Mouse (Mus musculus): ENCODE results near the gene Btn2a2. TPM values are rescaled to one million over a fixed set of nuclear protein-coding genes. Genes with fewer than 3 reads are reported as not detected.

Gene Btn2a2
- polyA plus RNA-seq, 1 experiment from 2014 or later = 0.55 TPM

- Histone ChIP-seq H3K4me3 (replicated peaks) (peak within 1 kb of the TSS; percentile 56), H3K4me1 (peaks cover 34% of the 10 kb centered on the region), H3K9ac (peak within 1 kb of the TSS; percentile 66), H3K4me2 (peak within 1 kb of the TSS; percentile 58), H3K9me3 (replicated peaks) (no peaks in the 10 kb centered on the region), H3K27ac (peak within 1 kb of the TSS; percentile 98), H3K36me3 (no peaks in the 10 kb centered on the region), H3K27me3 (no peaks in the 10 kb centered on the region)
- WGBS = under 1% methylated on average over 61 of the region's 70 CpGs
- peak; percentile 76 for ATAC-seq (replicated peaks; ENCODE audit: low FRiP score)
These were observed 42.5 kb upstream of the Btn2a2 start, which contains the start of gene Hist1h4h for GRCm38 (mm10) chr13:23530901-23531875. Hist1h4h (plus strand) TSS chr13:23531050.

- Histone ChIP-seq H3K27me3 (no peaks in the 10 kb centered on the region), H3K27ac (peak overlapping the region; percentile 98), H3K36me3 (no peaks in the 10 kb centered on the region), H3K4me1 (peaks cover 35% of the 10 kb centered on the region), H3K9ac (peak overlapping the region; percentile 66), H3K4me3 (replicated peaks) (peak overlapping the region; percentile 56), H3K9me3 (replicated peaks) (no peaks in the 10 kb centered on the region), H3K4me2 (peak overlapping the region; percentile 58)
- WGBS = under 1% methylated on average over 20 of the region's 20 CpGs
- ATAC-seq (replicated peaks; ENCODE audit: low FRiP score) = no peak
These were observed 41.7 kb upstream of the Btn2a2 start for GRCm38 (mm10) chr13:23530181-23530900.

- ATAC-seq (replicated peaks; ENCODE audit: low FRiP score) = no peak
- 15% methylated on average over 2 of the region's 2 CpGs for WGBS
- no peaks in the 10 kb centered on the region for H3K9me3 ChIP-seq (replicated peaks)
- H3K4me2 ChIP-seq = peak overlapping the region; percentile 58
- H3K9ac ChIP-seq = peak overlapping the region; percentile 66
- peak overlapping the region; percentile 56 for H3K4me3 ChIP-seq (replicated peaks)
- no peaks in the 10 kb centered on the region for H3K27me3 ChIP-seq
- H3K27ac ChIP-seq = peak overlapping the region; percentile 98
- H3K4me1 ChIP-seq = peaks cover 36% of the 10 kb centered on the region
- no peaks in the 10 kb centered on the region for H3K36me3 ChIP-seq
These were observed 41.0 kb upstream of the Btn2a2 start for GRCm38 (mm10) chr13:23529480-23530165.

GRCm38 (mm10) chr13:23529005-23529404 lies 40.3 kb upstream of the Btn2a2 start:
- Histone ChIP-seq H3K36me3 (no peaks in the 10 kb centered on the region), H3K4me3 (replicated peaks) (no peak overlapping the region), H3K27ac (peak overlapping the region; percentile 49; the same call in 1 of the 2 replicates), H3K4me1 (peaks cover 35% of the 10 kb centered on the region), H3K9ac (no peak overlapping the region), H3K27me3 (no peaks in the 10 kb centered on the region), H3K4me2 (peak overlapping the region; percentile 58), H3K9me3 (replicated peaks) (no peaks in the 10 kb centered on the region)
- 37% methylated on average over 5 of the region's 5 CpGs for WGBS
- ATAC-seq (replicated peaks; ENCODE audit: low FRiP score) = peak; percentile 24

- ATAC-seq (replicated peaks; ENCODE audit: low FRiP score) = peak; percentile 30; the same call in 1 of the 2 replicates
- peak overlapping the region; percentile 66 for H3K27ac ChIP-seq
- under 1% methylated on average over 17 of the region's 17 CpGs for WGBS
These were observed 37.7 kb upstream of the Btn2a2 start for GRCm38 (mm10) chr13:23526312-23526711.

GRCm38 (mm10) chr13:23525901-23526300 lies 37.2 kb upstream of the Btn2a2 start:
- peaks cover 22% of the 10 kb centered on the region for H3K4me1 ChIP-seq
- H3K4me3 ChIP-seq (replicated peaks) = peak overlapping the region; percentile 45
- no peak overlapping the region for H3K27ac ChIP-seq
- peak overlapping the region; percentile 61 for H3K4me2 ChIP-seq
- no peaks in the 10 kb centered on the region for H3K36me3 ChIP-seq
- no peaks in the 10 kb centered on the region for H3K27me3 ChIP-seq
- no peaks in the 10 kb centered on the region for H3K9me3 ChIP-seq (replicated peaks)
- WGBS = under 1% methylated on average over 10 of the region's 10 CpGs
- peak overlapping the region; percentile 18; the same call in 1 of the 2 replicates for H3K9ac ChIP-seq
- ATAC-seq (replicated peaks; ENCODE audit: low FRiP score) = no peak

More at GRCm38 (mm10) chr13:23526312-23526711, 37.7 kb upstream of the Btn2a2 start:
- peak overlapping the region; percentile 18; the same call in 1 of the 2 replicates for H3K9ac ChIP-seq
- H3K4me3 ChIP-seq (replicated peaks) = peak overlapping the region; percentile 45
- peak overlapping the region; percentile 61 for H3K4me2 ChIP-seq
- H3K36me3 ChIP-seq = no peaks in the 10 kb centered on the region
- H3K4me1 ChIP-seq = peaks cover 22% of the 10 kb centered on the region
- no peaks in the 10 kb centered on the region for H3K9me3 ChIP-seq (replicated peaks)
- H3K27me3 ChIP-seq = no peaks in the 10 kb centered on the region

GRCm38 (mm10) chr13:23524654-23525053 lies 36.0 kb upstream of the Btn2a2 start:
- H3K27ac ChIP-seq = no peak overlapping the region
- H3K4me2 ChIP-seq = peak overlapping the region; percentile 20
- 9% methylated on average over 5 of the region's 5 CpGs for WGBS
- no peaks in the 10 kb centered on the region for H3K9me3 ChIP-seq (replicated peaks)
- no peak overlapping the region for H3K4me3 ChIP-seq (replicated peaks)
- no peaks in the 10 kb centered on the region for H3K36me3 ChIP-seq
- H3K4me1 ChIP-seq = peaks cover 25% of the 10 kb centered on the region
- H3K27me3 ChIP-seq = no peaks in the 10 kb centered on the region
- no peak overlapping the region for H3K9ac ChIP-seq
- ATAC-seq (replicated peaks; ENCODE audit: low FRiP score) = no peak

GRCm38 (mm10) chr13:23523976-23524375 lies 35.3 kb upstream of the Btn2a2 start:
- no peaks in the 10 kb centered on the region for H3K36me3 ChIP-seq
- H3K27ac ChIP-seq = no peak overlapping the region
- no peak overlapping the region for H3K9ac ChIP-seq
- no peak overlapping the region for H3K4me2 ChIP-seq
- no peak for ATAC-seq (replicated peaks; ENCODE audit: low FRiP score)
- H3K4me3 ChIP-seq (replicated peaks) = no peak overlapping the region
- H3K27me3 ChIP-seq = no peaks in the 10 kb centered on the region
- no peaks in the 10 kb centered on the region for H3K9me3 ChIP-seq (replicated peaks)
- H3K4me1 ChIP-seq = peaks cover 22% of the 10 kb centered on the region
- WGBS = 54% methylated on average over 5 of the region's 5 CpGs

GRCm38 (mm10) chr13:23521703-23522102 lies 33.0 kb upstream of the Btn2a2 start:
- WGBS = under 1% methylated on average over 14 of the region's 14 CpGs
- H3K9ac ChIP-seq = no peak overlapping the region
- peak overlapping the region; percentile 10 for H3K4me3 ChIP-seq (replicated peaks)
- H3K4me1 ChIP-seq = peaks cover 14% of the 10 kb centered on the region; the same call in 1 of the 2 replicates
- peak overlapping the region; percentile 44 for H3K4me2 ChIP-seq
- no peaks in the 10 kb centered on the region for H3K36me3 ChIP-seq
- no peak overlapping the region for H3K27ac ChIP-seq
- no peaks in the 10 kb centered on the region for H3K27me3 ChIP-seq
- ATAC-seq (replicated peaks; ENCODE audit: low FRiP score) = no peak
- no peaks in the 10 kb centered on the region for H3K9me3 ChIP-seq (replicated peaks)

- peak overlapping the region; percentile 77 for H3K4me2 ChIP-seq
- peak; percentile 40 for ATAC-seq (replicated peaks; ENCODE audit: low FRiP score)
- no peaks in the 10 kb centered on the region for H3K9me3 ChIP-seq (replicated peaks)
- 0 out of 2 replicates have a peak overlapping the region, but pooled peaks have one; percentile 27 for H3K9ac ChIP-seq
- peak overlapping the region; percentile 54 for H3K4me3 ChIP-seq (replicated peaks)
- H3K36me3 ChIP-seq = no peaks in the 10 kb centered on the region
- peaks cover 8% of the 10 kb centered on the region for H3K4me1 ChIP-seq
- WGBS = under 1% methylated on average over 10 of the region's 10 CpGs
- H3K27ac ChIP-seq = peak overlapping the region; percentile 71
- H3K27me3 ChIP-seq = no peaks in the 10 kb centered on the region
These were observed 30.8 kb upstream of the Btn2a2 start for GRCm38 (mm10) chr13:23519416-23519815.

GRCm38 (mm10) chr13:23518885-23519284 lies 30.2 kb upstream of the Btn2a2 start:
- H3K4me2 ChIP-seq = peak overlapping the region; percentile 77

More at GRCm38 (mm10) chr13:23518885-23519284, 30.2 kb upstream of the Btn2a2 start:
- peak; percentile 61 for ATAC-seq (replicated peaks; ENCODE audit: low FRiP score)
- under 1% methylated on average over 6 of the region's 6 CpGs for WGBS
- Histone ChIP-seq H3K27ac (peak overlapping the region; percentile 71), H3K9ac (0 out of 2 replicates have a peak overlapping the region, but pooled peaks have one; percentile 27), H3K27me3 (no peaks in the 10 kb centered on the region), H3K4me1 (peaks cover 8% of the 10 kb centered on the region), H3K36me3 (no peaks in the 10 kb centered on the region), H3K9me3 (replicated peaks) (no peaks in the 10 kb centered on the region), H3K4me3 (replicated peaks) (peak overlapping the region; percentile 54)

All from kidney, embryonic 15.5 days (tissue).